Mouse (Mus musculus) hindbrain, embryonic 12.5 days (tissue): ENCODE measurements around the gene Gm10961. TPM values are rescaled to one million over a fixed set of nuclear protein-coding genes. Genes with fewer than 3 reads are reported as not detected.
"Not testable (repeated sequence)": the region's sequence is repeated elsewhere in the genome, so short reads cannot be mapped to it uniquely, and the experiment has no call there.

Experiments
- ATAC-seq: fragments of 200-750 bp; cut with Nextera tagmentation; 2 replicates; pipeline ENCODE4 v1.8.0; 2017; ENCODE audit warnings: moderate TSS enrichment; ENCODE audit not compliant: low FRiP score
- H3K27ac ChIP-seq: fragments of 300-500 bp; sonication (generic); 2 replicates; pipeline ENCODE4 v1.5.1; 2016; ENCODE audit warnings: mild to moderate bottlenecking
- H3K27me3 ChIP-seq: fragments of 300-500 bp; sonication (generic); 2 replicates; pipeline ENCODE4 v1.6.1; 2016; ENCODE audit warnings: mild to moderate bottlenecking
- H3K36me3 ChIP-seq: fragments of 300-500 bp; sonication (generic); 2 replicates; pipeline ENCODE4 v1.6.1; 2016; ENCODE audit warnings: mild to moderate bottlenecking
- H3K4me1 ChIP-seq: fragments of 300-500 bp; sonication (generic); 2 replicates; pipeline ENCODE4 v1.6.1; 2016
- H3K4me2 ChIP-seq: fragments of 300-500 bp; sonication (generic); replicated peaks from 2 replicates; pipeline ENCODE4 v1.6.1; 2016; ENCODE audit warnings: mild to moderate bottlenecking
- H3K4me3 ChIP-seq: fragments of 300-500 bp; sonication (generic); 2 replicates; pipeline ENCODE4 v1.5.1; 2016; ENCODE audit warnings: mild to moderate bottlenecking
- H3K9ac ChIP-seq: fragments of 300-500 bp; sonication (generic); 2 replicates; pipeline ENCODE4 v1.6.1; 2016; ENCODE audit warnings: mild to moderate bottlenecking, moderate library complexity
- H3K9me3 ChIP-seq: fragments of 300-500 bp; sonication (generic); replicated peaks from 2 replicates; pipeline ENCODE4 v1.6.1; 2016; ENCODE audit warnings: mild to moderate bottlenecking
- WGBS: fragments of 180-500 bp; shearing (Covaris S2); methylation state at CpG from one replicate; pipeline ENCODE4 v1.1.7; 2016; 5-methylcytosine and 5-hydroxymethylcytosine counted together
- polyA plus RNA-seq: library from polyadenylated mRNA; unstranded; fragments of >200 nt; fragmentation: Nextera tagmentation; extraction: Ambion mirVana; gene quantifications from 2 replicates; pipeline ENCODE4 v1.2.1, GENCODE M21; 2016

Gm10961 gene
- polyA plus RNA-seq, 1 experiment from 2014 or later: not detected

- no peak for ATAC-seq
- no peak overlapping the region for H3K9ac ChIP-seq
- no peaks in the 10 kb centered on the region for H3K4me1 ChIP-seq
- H3K27me3 ChIP-seq: no peaks in the 10 kb centered on the region
- H3K36me3 ChIP-seq: no peaks in the 10 kb centered on the region
- H3K9me3 ChIP-seq: no peaks in the 10 kb centered on the region
- WGBS: 94% methylated on average over 3 of the region's 3 CpGs
- no peak overlapping the region for H3K4me3 ChIP-seq
- no peak overlapping the region for H3K4me2 ChIP-seq
- H3K27ac ChIP-seq: no peak overlapping the region
These were observed 15.8 kb downstream of the Gm10961 start for GRCm38 (mm10) chr3:107646947-107647346.

DNA sequence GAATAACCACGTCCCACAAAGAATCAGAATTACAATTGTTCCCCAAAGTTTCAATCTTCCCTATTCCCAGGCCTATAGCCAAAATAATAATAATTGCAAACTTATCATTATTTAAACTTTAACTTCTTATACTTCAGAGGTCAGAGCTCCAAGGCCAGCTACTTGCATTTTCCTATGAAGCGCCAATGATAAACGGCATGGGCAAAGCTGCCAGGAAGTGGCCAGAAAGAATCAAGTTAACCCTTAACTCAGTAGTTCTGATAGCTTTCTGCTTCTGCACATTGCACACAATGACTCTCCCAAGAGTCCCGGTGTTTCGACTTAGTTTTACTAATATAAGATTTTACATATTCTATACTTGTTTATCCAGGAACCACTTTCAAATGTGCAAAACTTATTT lies 19.2 kb downstream of the Gm10961 start:
- WGBS: 79% methylated on average over 5 of the region's 5 CpGs
- ATAC-seq: not testable (repeated sequence)

DNA sequence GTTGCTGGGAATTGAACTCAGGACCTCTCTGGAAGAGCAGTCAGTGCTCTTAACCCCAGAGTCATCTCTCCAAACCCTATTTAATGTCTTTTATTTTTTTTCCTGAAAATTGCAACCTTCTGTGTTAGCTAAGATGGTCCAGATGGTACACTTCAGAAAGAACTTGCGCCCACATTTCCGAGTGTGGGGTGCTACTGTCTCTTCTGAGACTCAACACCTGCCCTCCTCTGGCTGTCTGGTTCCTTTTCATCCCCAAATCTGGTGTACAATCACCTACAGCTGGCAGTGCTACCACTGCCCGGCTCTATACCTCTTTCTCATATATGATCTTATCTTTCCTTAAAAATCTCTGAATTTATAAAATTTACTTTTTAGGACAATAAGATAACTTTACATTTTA lies 21.8 kb downstream of the Gm10961 start:
- no peak overlapping the region for H3K4me2 ChIP-seq
- 94% methylated on average over 3 of the region's 3 CpGs for WGBS
- H3K4me1 ChIP-seq: no peaks in the 10 kb centered on the region
- H3K4me3 ChIP-seq: no peak overlapping the region
- H3K9ac ChIP-seq: no peak overlapping the region
- H3K27ac ChIP-seq: no peak overlapping the region
- H3K36me3 ChIP-seq: no peaks in the 10 kb centered on the region
- no peaks in the 10 kb centered on the region for H3K9me3 ChIP-seq
- no peak for ATAC-seq
- no peaks in the 10 kb centered on the region for H3K27me3 ChIP-seq

More for the DNA sequence above, 19.2 kb downstream of the Gm10961 start:
- H3K27ac ChIP-seq, H3K4me3 ChIP-seq, H3K9ac ChIP-seq, H3K4me2 ChIP-seq, H3K9me3 ChIP-seq, H3K27me3 ChIP-seq, H3K4me1 ChIP-seq, H3K36me3 ChIP-seq: not testable (repeated sequence)

GRCm38 (mm10) chr3:107654861-107655260 lies 23.7 kb downstream of the Gm10961 start:
- H3K4me2 ChIP-seq: no peak overlapping the region
- peaks cover 6% of the 10 kb centered on the region for H3K36me3 ChIP-seq
- WGBS: 86% methylated on average over 3 of the region's 3 CpGs
- H3K27me3 ChIP-seq: no peaks in the 10 kb centered on the region
- H3K9me3 ChIP-seq: no peaks in the 10 kb centered on the region
- no peak overlapping the region for H3K9ac ChIP-seq
- H3K4me3 ChIP-seq: no peak overlapping the region
- ATAC-seq: no peak
- H3K27ac ChIP-seq: no peak overlapping the region
- H3K4me1 ChIP-seq: no peaks in the 10 kb centered on the region

- Histone ChIP-seq H3K4me3 (no peak overlapping the region), H3K9me3 (no peaks in the 10 kb centered on the region), H3K36me3 (peaks cover 12% of the 10 kb centered on the region), H3K27ac (no peak overlapping the region), H3K4me2 (no peak overlapping the region), H3K4me1 (no peaks in the 10 kb centered on the region), H3K9ac (no peak overlapping the region), H3K27me3 (no peaks in the 10 kb centered on the region)
- WGBS: 76% methylated on average over 3 of the region's 3 CpGs
- ATAC-seq: no peak
These were observed 24.4 kb downstream of the Gm10961 start for GRCm38 (mm10) chr3:107655491-107655890.

GRCm38 (mm10) chr3:107656151-107656550 lies 25.0 kb downstream of the Gm10961 start:
- H3K4me2 ChIP-seq: no peak overlapping the region
- H3K27ac ChIP-seq: no peak overlapping the region
- no peaks in the 10 kb centered on the region for H3K27me3 ChIP-seq
- no peak overlapping the region for H3K4me3 ChIP-seq
- H3K9ac ChIP-seq: no peak overlapping the region
- no peak for ATAC-seq
- no peaks in the 10 kb centered on the region for H3K9me3 ChIP-seq
- no peaks in the 10 kb centered on the region for H3K4me1 ChIP-seq
- peaks cover 19% of the 10 kb centered on the region for H3K36me3 ChIP-seq
- 89% methylated on average over 2 of the region's 2 CpGs for WGBS

DNA sequence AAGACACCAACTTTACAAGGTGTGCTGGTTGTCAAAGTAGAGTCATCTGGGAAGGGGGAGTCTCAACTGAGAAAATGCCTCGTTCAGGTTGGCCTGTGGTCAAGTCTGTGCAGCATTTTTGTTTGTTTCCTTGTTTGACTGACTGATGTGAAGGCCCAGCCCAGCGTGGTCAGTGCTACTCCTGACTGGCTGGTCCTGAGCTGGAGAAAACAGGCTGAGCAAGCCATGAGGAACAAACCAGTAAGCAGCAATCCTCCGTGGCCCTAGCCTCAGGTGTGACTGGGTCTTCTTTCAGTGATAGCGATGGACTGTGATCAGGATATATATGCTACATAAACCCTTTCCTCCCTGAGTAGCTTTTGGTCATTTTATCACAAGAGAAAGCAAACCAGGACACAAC lies 25.8 kb downstream of the Gm10961 start:
- H3K4me2 ChIP-seq: no peak overlapping the region
- H3K4me3 ChIP-seq: no peak overlapping the region
- H3K27me3 ChIP-seq: no peaks in the 10 kb centered on the region
- no peak overlapping the region for H3K27ac ChIP-seq
- H3K4me1 ChIP-seq: no peaks in the 10 kb centered on the region
- WGBS: 86% methylated on average over 4 of the region's 4 CpGs
- H3K36me3 ChIP-seq: peaks cover 23% of the 10 kb centered on the region
- H3K9ac ChIP-seq: no peak overlapping the region
- H3K9me3 ChIP-seq: no peaks in the 10 kb centered on the region
- ATAC-seq: no peak

GRCm38 (mm10) chr3:107659000-107659399 lies 27.9 kb downstream of the Gm10961 start:
- no peak overlapping the region for H3K4me2 ChIP-seq
- H3K4me1 ChIP-seq: no peaks in the 10 kb centered on the region
- peaks cover 40% of the 10 kb centered on the region for H3K36me3 ChIP-seq
- ATAC-seq: no peak
- 95% methylated on average over 1 of the region's 1 CpGs for WGBS
- H3K9ac ChIP-seq: no peak overlapping the region
- H3K27me3 ChIP-seq: no peaks in the 10 kb centered on the region
- H3K9me3 ChIP-seq: no peaks in the 10 kb centered on the region
- no peak overlapping the region for H3K27ac ChIP-seq
- H3K4me3 ChIP-seq: no peak overlapping the region

DNA sequence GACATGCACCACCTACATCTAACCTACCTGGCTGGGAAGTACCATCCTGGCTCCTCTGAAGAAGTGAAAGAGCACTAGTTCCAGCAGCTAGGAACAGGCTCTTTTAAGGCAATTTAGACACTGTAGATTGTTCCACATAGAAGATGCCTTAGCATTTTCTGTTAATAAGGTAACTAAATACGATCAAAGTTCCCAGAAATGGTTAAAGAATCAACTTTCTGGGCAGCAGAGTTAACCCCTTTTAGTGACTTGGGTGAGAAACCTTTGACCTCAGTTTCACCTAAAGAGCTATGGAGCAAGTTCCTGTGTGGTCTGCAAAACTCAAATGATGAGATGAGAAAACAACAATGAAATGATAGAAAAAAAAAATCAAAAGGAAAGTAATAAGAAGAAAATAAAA lies 33.5 kb downstream of the Gm10961 start:
- Histone ChIP-seq H3K27ac (no peak overlapping the region), H3K9me3 (no peaks in the 10 kb centered on the region), H3K27me3 (no peaks in the 10 kb centered on the region), H3K4me1 (no peaks in the 10 kb centered on the region), H3K4me3 (no peak overlapping the region), H3K36me3 (peaks cover 91% of the 10 kb centered on the region), H3K9ac (no peak overlapping the region), H3K4me2 (no peak overlapping the region)
- no peak for ATAC-seq
- 88% methylated on average over 1 of the region's 1 CpGs for WGBS

- WGBS: 94% methylated on average over 6 of the region's 6 CpGs
- no peak for ATAC-seq
- H3K9ac ChIP-seq: no peak overlapping the region
- H3K4me2 ChIP-seq: no peak overlapping the region
- peaks cover 90% of the 10 kb centered on the region for H3K36me3 ChIP-seq
- no peaks in the 10 kb centered on the region for H3K27me3 ChIP-seq
- H3K9me3 ChIP-seq: no peaks in the 10 kb centered on the region
- H3K4me3 ChIP-seq: no peak overlapping the region
- H3K27ac ChIP-seq: no peak overlapping the region
- H3K4me1 ChIP-seq: no peaks in the 10 kb centered on the region
These were observed 36.3 kb downstream of the Gm10961 start for GRCm38 (mm10) chr3:107667426-107667825.

DNA sequence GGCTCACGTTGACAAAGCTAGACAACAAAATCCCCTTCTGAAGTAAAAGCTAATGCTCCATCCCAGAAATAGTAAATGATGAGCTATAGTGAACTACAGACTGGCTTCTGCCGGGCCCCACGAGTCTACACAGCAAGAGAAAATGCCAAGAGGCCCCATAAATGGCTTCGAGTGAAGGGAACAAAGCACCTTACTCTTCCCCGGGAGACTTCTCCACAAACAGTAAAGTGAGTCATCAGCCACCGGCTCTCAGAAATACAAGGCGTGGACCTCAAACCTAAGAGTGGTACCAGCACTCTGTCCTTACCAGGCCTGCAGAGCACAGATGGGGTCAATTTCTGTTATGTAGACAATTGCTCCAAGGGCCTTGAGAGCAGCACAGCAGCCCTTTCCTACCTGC lies 37.7 kb downstream of the Gm10961 start:
- no peak overlapping the region for H3K27ac ChIP-seq

GRCm38 (mm10) chr3:107670500-107670899 lies 39.4 kb downstream of the Gm10961 start:
- H3K4me3 ChIP-seq: no peak overlapping the region
- 94% methylated on average over 4 of the region's 4 CpGs for WGBS
- H3K4me1 ChIP-seq: no peaks in the 10 kb centered on the region
- H3K9ac ChIP-seq: no peak overlapping the region
- no peaks in the 10 kb centered on the region for H3K27me3 ChIP-seq
- H3K9me3 ChIP-seq: no peaks in the 10 kb centered on the region
- H3K36me3 ChIP-seq: peaks cover 89% of the 10 kb centered on the region
- no peak for ATAC-seq
- no peak overlapping the region for H3K4me2 ChIP-seq
- H3K27ac ChIP-seq: no peak overlapping the region

More for the DNA sequence above, 37.7 kb downstream of the Gm10961 start:
- Histone ChIP-seq H3K27me3 (no peaks in the 10 kb centered on the region), H3K4me3 (no peak overlapping the region), H3K4me2 (no peak overlapping the region), H3K9me3 (no peaks in the 10 kb centered on the region), H3K36me3 (peaks cover 86% of the 10 kb centered on the region), H3K4me1 (no peaks in the 10 kb centered on the region), H3K9ac (no peak overlapping the region)
- WGBS: 92% methylated on average over 7 of the region's 7 CpGs
- ATAC-seq: no peak

GRCm38 (mm10) chr3:107671509-107671908 lies 40.4 kb downstream of the Gm10961 start:
- no peaks in the 10 kb centered on the region for H3K9me3 ChIP-seq
- no peak overlapping the region for H3K27ac ChIP-seq
- no peak for ATAC-seq
- 99% methylated on average over 2 of the region's 2 CpGs for WGBS
- no peaks in the 10 kb centered on the region for H3K4me1 ChIP-seq
- peaks cover 85% of the 10 kb centered on the region for H3K36me3 ChIP-seq
- no peak overlapping the region for H3K4me2 ChIP-seq
- no peak overlapping the region for H3K4me3 ChIP-seq
- no peak overlapping the region for H3K9ac ChIP-seq
- no peaks in the 10 kb centered on the region for H3K27me3 ChIP-seq
